Mouse (Mus musculus): ENCODE data around the gene 2010109A12Rik. TPM values are rescaled to one million over a fixed set of nuclear protein-coding genes. Genes with fewer than 3 reads are reported as not detected.

Gene 2010109A12Rik
- polyA plus RNA-seq, 1 experiment from 2014 or later, result 1.1 TPM

- no peak for DNase-seq (ENCODE audit: low spot score)
- H3K4me2 ChIP-seq (replicated peaks; ENCODE audit: low read depth), result no peak overlapping the region
- TF ChIP-seq CTCF (IDR thresholded peaks at IDR 0.05; ENCODE audit: low read depth) (no peak), EP300 (optimal IDR thresholded peaks at IDR 0.05) (no peak)
- H3K4me3 ChIP-seq (ENCODE audit: low read depth, low read length), result no peak overlapping the region
- no peaks in the 10 kb centered on the region for H3K4me1 ChIP-seq (replicated peaks; ENCODE audit: control insufficient read depth, insufficient read depth)
- no peaks in the 10 kb centered on the region for H3K9me3 ChIP-seq (ENCODE audit: control insufficient read depth, low read length)
- H3K36me3 ChIP-seq (ENCODE audit: control insufficient read depth, insufficient read depth, low read length), result no peaks in the 10 kb centered on the region
- no peak for ATAC-seq (ENCODE audit: low FRiP score, low TSS enrichment)
- no peak overlapping the region for H3K27ac ChIP-seq (replicated peaks)
- no peak overlapping the region for H3K9ac ChIP-seq (ENCODE audit: low read length)
- no peaks in the 10 kb centered on the region for H3K27me3 ChIP-seq (ENCODE audit: control insufficient read depth, insufficient read depth, low read length)
These were observed 50.6 kb downstream of the 2010109A12Rik start for GRCm38 (mm10) chr5:93256820-93257405.

DNA sequence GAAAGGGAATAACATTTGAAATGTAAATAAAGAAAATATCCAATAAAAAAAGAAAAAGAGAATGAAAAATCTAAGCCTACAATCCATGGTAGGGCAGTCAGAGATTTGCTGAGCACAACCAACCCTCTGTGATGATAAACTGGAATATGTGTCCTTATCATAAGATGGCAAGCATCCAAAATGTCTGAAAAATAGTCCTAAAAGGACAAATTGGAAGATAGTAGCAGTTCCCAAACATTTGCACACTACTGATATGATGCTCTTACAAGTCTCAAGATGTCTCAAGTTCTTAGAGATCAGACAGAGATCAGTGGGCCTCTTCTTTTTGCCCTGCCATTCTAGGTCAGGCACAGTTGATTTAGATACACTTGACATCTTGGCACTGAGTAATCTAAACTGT is 53.0 kb downstream of the 2010109A12Rik start:
- H3K36me3 ChIP-seq (ENCODE audit: control insufficient read depth, insufficient read depth, low read length), result no peaks in the 10 kb centered on the region
- no peaks in the 10 kb centered on the region for H3K9me3 ChIP-seq (ENCODE audit: control insufficient read depth, low read length)
- ATAC-seq (ENCODE audit: low FRiP score, low TSS enrichment) (no peak), DNase-seq (ENCODE audit: low spot score) (no peak)
- no peak overlapping the region for H3K27ac ChIP-seq (replicated peaks)
- H3K4me1 ChIP-seq (replicated peaks; ENCODE audit: control insufficient read depth, insufficient read depth), result no peaks in the 10 kb centered on the region
- no peaks in the 10 kb centered on the region for H3K27me3 ChIP-seq (ENCODE audit: control insufficient read depth, insufficient read depth, low read length)
- H3K9ac ChIP-seq (ENCODE audit: low read length), result no peak overlapping the region
- TF ChIP-seq CTCF (IDR thresholded peaks at IDR 0.05; ENCODE audit: low read depth) (no peak), EP300 (optimal IDR thresholded peaks at IDR 0.05) (no peak)
- no peak overlapping the region for H3K4me2 ChIP-seq (replicated peaks; ENCODE audit: low read depth)
- no peak overlapping the region for H3K4me3 ChIP-seq (ENCODE audit: low read depth, low read length)

DNA sequence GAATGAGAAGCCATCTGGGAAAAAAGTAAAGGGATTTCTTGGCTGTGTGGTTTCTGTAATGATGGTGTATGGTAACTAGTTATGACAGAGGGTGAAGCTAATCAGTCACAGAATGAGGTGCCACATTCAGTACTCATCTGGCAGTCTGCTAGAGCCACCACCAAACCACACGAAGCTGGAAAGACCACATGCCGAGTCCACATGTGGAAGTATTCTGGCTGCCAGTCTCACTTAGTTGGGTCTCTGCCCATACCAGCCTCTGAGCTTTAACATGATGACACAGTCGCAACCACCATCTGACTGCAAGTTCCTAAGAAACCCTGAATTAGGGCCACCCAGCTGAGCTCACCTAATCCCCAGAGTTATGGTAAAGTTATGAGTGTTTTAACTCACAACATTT is 54.7 kb downstream of the 2010109A12Rik start:
- no peak overlapping the region for H3K4me2 ChIP-seq (replicated peaks; ENCODE audit: low read depth)
- no peak overlapping the region for H3K4me3 ChIP-seq (ENCODE audit: low read depth, low read length)
- no peak overlapping the region for H3K27ac ChIP-seq (replicated peaks)
- ATAC-seq (ENCODE audit: low FRiP score, low TSS enrichment) (no peak), DNase-seq (ENCODE audit: low spot score) (no peak)
- no peaks in the 10 kb centered on the region for H3K9me3 ChIP-seq (ENCODE audit: control insufficient read depth, low read length)
- H3K9ac ChIP-seq (ENCODE audit: low read length), result no peak overlapping the region
- no peak for TF ChIP-seq EP300 (optimal IDR thresholded peaks at IDR 0.05)
- TF ChIP-seq CTCF (IDR thresholded peaks at IDR 0.05; ENCODE audit: low read depth), result no peak
- H3K36me3 ChIP-seq (ENCODE audit: control insufficient read depth, insufficient read depth, low read length), result no peaks in the 10 kb centered on the region
- H3K27me3 ChIP-seq (ENCODE audit: control insufficient read depth, insufficient read depth, low read length), result no peaks in the 10 kb centered on the region
- H3K4me1 ChIP-seq (replicated peaks; ENCODE audit: control insufficient read depth, insufficient read depth), result no peaks in the 10 kb centered on the region
- WGBS, result 76% methylated on average over 3 of the region's 3 CpGs

GRCm38 (mm10) chr5:93262751-93263150 is 56.4 kb downstream of the 2010109A12Rik start:
- WGBS, result 59% methylated on average over 2 of the region's 2 CpGs
- TF ChIP-seq CTCF (IDR thresholded peaks at IDR 0.05; ENCODE audit: low read depth) (no peak), EP300 (optimal IDR thresholded peaks at IDR 0.05) (no peak)
- ATAC-seq (ENCODE audit: low FRiP score, low TSS enrichment) (no peak), DNase-seq (ENCODE audit: low spot score) (no peak)
- H3K27me3 ChIP-seq (ENCODE audit: control insufficient read depth, insufficient read depth, low read length), result no peaks in the 10 kb centered on the region
- H3K9me3 ChIP-seq (ENCODE audit: control insufficient read depth, low read length), result no peaks in the 10 kb centered on the region
- no peaks in the 10 kb centered on the region for H3K36me3 ChIP-seq (ENCODE audit: control insufficient read depth, insufficient read depth, low read length)
- no peak overlapping the region for H3K27ac ChIP-seq (replicated peaks)
- H3K4me1 ChIP-seq (replicated peaks; ENCODE audit: control insufficient read depth, insufficient read depth), result no peaks in the 10 kb centered on the region
- no peak overlapping the region for H3K9ac ChIP-seq (ENCODE audit: low read length)
- H3K4me2 ChIP-seq (replicated peaks; ENCODE audit: low read depth), result no peak overlapping the region
- no peak overlapping the region for H3K4me3 ChIP-seq (ENCODE audit: low read depth, low read length)

Other genes starting within 250 kb of the 2010109A12Rik start
- 1.7 and 2.1 TPM in 2 replicates for gene Sowahb, start 161.5 kb upstream of the 2010109A12Rik start, polyA plus RNA-seq (2015; fragmentation: Nextera tagmentation; extraction: Ambion mirVana)
- 37.9 and 42.5 TPM in 2 replicates for gene Sept11, start 113.1 kb upstream of the 2010109A12Rik start, polyA plus RNA-seq (2015; fragmentation: Nextera tagmentation; extraction: Ambion mirVana)
- gene Ccni, start within 50 bp of the 2010109A12Rik start, polyA plus RNA-seq (2015; fragmentation: Nextera tagmentation; extraction: Ambion mirVana), result 48.4 and 50.8 TPM in 2 replicates
- gene Ccng2, start 60.7 kb downstream of the 2010109A12Rik start, polyA plus RNA-seq (2015; fragmentation: Nextera tagmentation; extraction: Ambion mirVana), result 16.0 and 18.4 TPM in 2 replicates

Measured in stomach, postnatal 0 days (tissue).